Mouse (Mus musculus) hindbrain, embryonic 16.5 days (tissue): ENCODE measurements around the gene Dnah14. TPM values are rescaled to one million over a fixed set of nuclear protein-coding genes. Genes with fewer than 3 reads are reported as not detected.

Experiments
- ATAC-seq: fragments of 200-750 bp; cut with Nextera tagmentation; 2 replicates; pipeline ENCODE4 v1.8.0; 2017; ENCODE audit warnings: moderate TSS enrichment, moderate library complexity
- H3K27ac ChIP-seq: fragments of 300-500 bp; sonication (generic); 2 replicates; pipeline ENCODE4 v1.5.1; 2014; ENCODE audit warnings: low read depth, mild to moderate bottlenecking, control low read depth, low read length, moderate library complexity
- H3K27me3 ChIP-seq: fragments of 300-500 bp; sonication (generic); replicated peaks from 2 replicates; pipeline ENCODE4 v1.6.1; 2014; ENCODE audit warnings: low read length; ENCODE audit not compliant: control insufficient read depth, insufficient read depth
- H3K36me3 ChIP-seq: fragments of 300-500 bp; sonication (generic); 2 replicates; pipeline ENCODE4 v1.6.1; 2014; ENCODE audit warnings: mild to moderate bottlenecking, low read length, moderate library complexity, mixed read lengths; ENCODE audit not compliant: control insufficient read depth, insufficient read depth
- H3K4me1 ChIP-seq: fragments of 300-500 bp; sonication (generic); 2 replicates; pipeline ENCODE4 v1.6.1; 2014; ENCODE audit warnings: low read depth, low read length; ENCODE audit not compliant: control insufficient read depth, insufficient read depth
- H3K4me2 ChIP-seq: fragments of 300-500 bp; sonication (generic); 2 replicates; pipeline ENCODE4 v1.6.1; 2014; ENCODE audit warnings: mild to moderate bottlenecking, low read length, control low read depth, moderate library complexity
- H3K4me3 ChIP-seq: fragments of 300-500 bp; sonication (generic); 2 replicates; pipeline ENCODE4 v1.5.1; 2014; ENCODE audit warnings: mild to moderate bottlenecking, low read length, control low read depth, moderate library complexity
- H3K9ac ChIP-seq: fragments of 300-500 bp; sonication (generic); 2 replicates; pipeline ENCODE4 v1.6.1; 2014; ENCODE audit warnings: low read depth, mild to moderate bottlenecking, control low read depth, low read length, moderate library complexity
- H3K9me3 ChIP-seq: fragments of 300-500 bp; sonication (generic); 2 replicates; pipeline ENCODE4 v1.6.1; 2014; ENCODE audit warnings: mild to moderate bottlenecking, low read length, moderate library complexity; ENCODE audit not compliant: control insufficient read depth
- WGBS: fragments of 180-500 bp; shearing (Covaris S2); extraction: QIAGEN DNeasy Blood & Tissue Kit; methylation state at CpG from one replicate; pipeline ENCODE4 v1.1.7; 2014; 5-methylcytosine and 5-hydroxymethylcytosine counted together
- polyA plus RNA-seq: library from polyadenylated mRNA; unstranded; fragments of >200 nt; fragmentation: Nextera tagmentation; extraction: Ambion mirVana; gene quantifications from 2 replicates; pipeline ENCODE4 v1.2.1, GENCODE M21; 2015

Gene Dnah14
- polyA plus RNA-seq, 1 experiment from 2014 or later, result 0.50 TPM

- no peaks in the 10 kb centered on the region for H3K36me3 ChIP-seq
- H3K4me3 ChIP-seq, result peak overlapping the region; percentile 93
- peak; percentile 99 for ATAC-seq
- H3K9me3 ChIP-seq, result no peaks in the 10 kb centered on the region
- under 1% methylated on average over 80 of the region's 113 CpGs for WGBS
- peaks cover 23% of the 10 kb centered on the region for H3K4me1 ChIP-seq
- peak overlapping the region; percentile 94 for H3K9ac ChIP-seq
- H3K27me3 ChIP-seq, result no peaks in the 10 kb centered on the region
- H3K4me2 ChIP-seq, result peak overlapping the region; percentile 80
- peak overlapping the region; percentile 96 for H3K27ac ChIP-seq
These were observed 265.7 kb downstream of the Dnah14 start for GRCm38 (mm10) chr1:181841864-181842672.

- H3K4me3 ChIP-seq, result peak within 1 kb of the TSS; percentile 93
- H3K9me3 ChIP-seq, result no peaks in the 10 kb centered on the region
- no peaks in the 10 kb centered on the region for H3K36me3 ChIP-seq
- H3K27ac ChIP-seq, result peak within 1 kb of the TSS; percentile 96
- H3K4me2 ChIP-seq, result peak within 1 kb of the TSS; percentile 80
- peaks cover 23% of the 10 kb centered on the region for H3K4me1 ChIP-seq
- no peak for ATAC-seq
- H3K9ac ChIP-seq, result peak within 1 kb of the TSS; percentile 94
- H3K27me3 ChIP-seq, result no peaks in the 10 kb centered on the region
- under 1% methylated on average over 14 of the region's 14 CpGs for WGBS
These were observed 266.4 kb downstream of the Dnah14 start, which contains the start of gene Lbr for GRCm38 (mm10) chr1:181842781-181843180. Gene Lbr (minus strand): TSS chr1:181843046.

GRCm38 (mm10) chr1:181844874-181845547 lies 268.7 kb downstream of the Dnah14 start:
- H3K9me3 ChIP-seq, result no peaks in the 10 kb centered on the region
- no peaks in the 10 kb centered on the region for H3K27me3 ChIP-seq
- H3K36me3 ChIP-seq, result no peaks in the 10 kb centered on the region
- peaks cover 15% of the 10 kb centered on the region for H3K4me1 ChIP-seq
- H3K4me2 ChIP-seq, result no peak overlapping the region
- no peak for ATAC-seq
- H3K9ac ChIP-seq, result no peak overlapping the region
- H3K4me3 ChIP-seq, result no peak overlapping the region
- 69% methylated on average over 15 of the region's 15 CpGs for WGBS
- H3K27ac ChIP-seq, result no peak overlapping the region

- H3K36me3 ChIP-seq, result no peaks in the 10 kb centered on the region
- peaks cover 8% of the 10 kb centered on the region for H3K4me1 ChIP-seq
- H3K4me2 ChIP-seq, result no peak overlapping the region
- 87% methylated on average over 3 of the region's 3 CpGs for WGBS
- H3K9me3 ChIP-seq, result no peaks in the 10 kb centered on the region
- H3K9ac ChIP-seq, result no peak overlapping the region
- H3K4me3 ChIP-seq, result no peak overlapping the region
- ATAC-seq, result no peak
- H3K27me3 ChIP-seq, result no peaks in the 10 kb centered on the region
- H3K27ac ChIP-seq, result no peak overlapping the region
These were observed 269.4 kb downstream of the Dnah14 start for GRCm38 (mm10) chr1:181845767-181846166.

GRCm38 (mm10) chr1:181847396-181847795 lies 271.0 kb downstream of the Dnah14 start:
- Histone ChIP-seq H3K9me3 (no peaks in the 10 kb centered on the region), H3K9ac (no peak overlapping the region), H3K27me3 (no peaks in the 10 kb centered on the region), H3K4me1 (peaks cover 5% of the 10 kb centered on the region; the same call in 1 of the 2 replicates), H3K4me2 (no peak overlapping the region), H3K36me3 (no peaks in the 10 kb centered on the region), H3K27ac (no peak overlapping the region), H3K4me3 (no peak overlapping the region)
- ATAC-seq, result no peak
- WGBS, result 94% methylated on average over 3 of the region's 3 CpGs

- Histone ChIP-seq H3K4me1 (peaks cover 3% of the 10 kb centered on the region; the same call in 1 of the 2 replicates), H3K9me3 (no peaks in the 10 kb centered on the region), H3K27me3 (no peaks in the 10 kb centered on the region), H3K36me3 (no peaks in the 10 kb centered on the region), H3K4me3 (no peak overlapping the region), H3K9ac (no peak overlapping the region), H3K27ac (no peak overlapping the region), H3K4me2 (no peak overlapping the region)
- no peak for ATAC-seq
- 91% methylated on average over 1 of the region's 1 CpGs for WGBS
These were observed 271.9 kb downstream of the Dnah14 start for GRCm38 (mm10) chr1:181848210-181848609.

GRCm38 (mm10) chr1:181850441-181850840 lies 274.1 kb downstream of the Dnah14 start:
- H3K27me3 ChIP-seq, result no peaks in the 10 kb centered on the region
- 63% methylated on average over 4 of the region's 4 CpGs for WGBS
- H3K4me1 ChIP-seq, result peaks cover 2% of the 10 kb centered on the region; the same call in 1 of the 2 replicates
- no peaks in the 10 kb centered on the region for H3K9me3 ChIP-seq
- no peak overlapping the region for H3K4me3 ChIP-seq
- H3K36me3 ChIP-seq, result no peaks in the 10 kb centered on the region
- no peak overlapping the region for H3K27ac ChIP-seq
- H3K4me2 ChIP-seq, result no peak overlapping the region
- ATAC-seq, result no peak
- H3K9ac ChIP-seq, result no peak overlapping the region

GRCm38 (mm10) chr1:181851521-181852310 lies 275.4 kb downstream of the Dnah14 start:
- no peak overlapping the region for H3K4me2 ChIP-seq
- WGBS, result 86% methylated on average over 12 of the region's 12 CpGs
- no peaks in the 10 kb centered on the region for H3K27me3 ChIP-seq
- H3K36me3 ChIP-seq, result no peaks in the 10 kb centered on the region
- H3K9me3 ChIP-seq, result no peaks in the 10 kb centered on the region
- H3K4me1 ChIP-seq, result peaks cover 2% of the 10 kb centered on the region; the same call in 1 of the 2 replicates
- H3K27ac ChIP-seq, result no peak overlapping the region
- no peak overlapping the region for H3K4me3 ChIP-seq
- ATAC-seq, result peak; percentile 65; the same call in 1 of the 2 replicates
- no peak overlapping the region for H3K9ac ChIP-seq
